ENCODE assay signal across 8 mouse cellular contexts in the genomic region with DNA sequence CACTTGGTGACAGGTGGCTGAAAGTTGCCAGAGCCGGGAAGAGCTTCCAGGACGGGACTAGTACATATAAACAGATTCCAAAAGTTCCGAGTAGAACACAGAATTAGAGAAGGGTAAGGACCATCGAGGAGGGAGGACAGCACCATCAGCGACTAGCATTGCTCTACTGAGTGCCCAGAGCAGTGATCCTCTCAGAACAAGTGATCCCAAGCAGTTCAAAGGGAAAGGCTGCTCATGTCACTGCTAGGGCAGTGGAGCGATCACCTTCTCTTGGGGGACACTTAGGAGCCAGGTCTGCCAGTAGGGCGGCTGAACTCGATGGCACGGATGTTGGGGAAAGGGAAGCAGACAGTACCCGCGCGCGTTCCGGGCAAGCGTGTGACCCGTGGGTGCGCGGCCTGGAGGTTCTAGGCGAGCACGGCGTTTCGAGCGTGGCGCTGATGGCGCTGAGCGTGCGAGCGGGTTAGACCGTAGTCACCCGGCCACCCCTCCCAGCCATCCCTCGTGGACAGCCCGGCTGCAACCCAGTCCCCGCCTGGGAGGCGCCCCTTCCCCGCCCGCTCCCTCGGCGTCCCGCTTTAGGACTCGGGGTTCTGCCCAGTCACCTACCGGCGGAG. TPM values are rescaled to one million over a fixed set of nuclear protein-coding genes. Genes with fewer than 3 reads are reported as not detected.
DNase-seq lines count a peak whose midpoint lies in the region; ATAC-seq and TF ChIP-seq lines count a peak whose summit lies in the region.

No protein-coding gene starts in this region.

- H3K79me2 ChIP-seq in CH12.LX (replicated peaks; ENCODE audit: control insufficient read depth, extremely low read depth, insufficient read depth, poor library complexity, severe bottlenecking) (peaks cover 40% of the 10 kb centered on the region), macrophage (ENCODE audit: inconsistent target) (peaks cover 48% of the 10 kb centered on the region)

- H3K4me3 ChIP-seq in gastrocnemius, adult 2 months: peak overlapping the region; percentile 78
- peak overlapping the region; percentile 63 to 88 (median 81) for H3K4me3 ChIP-seq in CH12.LX (replicated peaks in 1 of 3; ENCODE audit: low read depth in 2 of 3, low read length in 2 of 3, poor library complexity in 1 of 3)
- H3K4me3 ChIP-seq in forebrain, embryonic 16.5 days (replicated peaks; ENCODE audit: low read length): peak overlapping the region; percentile 75
- peak overlapping the region; percentile 74 for H3K4me3 ChIP-seq in macrophage (ENCODE audit: inconsistent target)

- peak; percentile 63; the same call in 1 of the 2 replicates for ATAC-seq in forebrain, embryonic 16.5 days

- peak overlapping the region; percentile 76 for H3K4me2 ChIP-seq in CH12.LX (ENCODE audit: insufficient read depth, low read depth, poor library complexity, severe bottlenecking)
- peak overlapping the region; percentile 85 for H3K4me2 ChIP-seq in forebrain, embryonic 16.5 days (ENCODE audit: low read length)

- no peaks in the 10 kb centered on the region for H3K9me3 ChIP-seq in CH12.LX (replicated peaks; ENCODE audit: low read length)
- H3K9me3 ChIP-seq in forebrain, embryonic 16.5 days (ENCODE audit: control insufficient read depth, low read length): no peaks in the 10 kb centered on the region

- H3K27ac ChIP-seq in gastrocnemius, adult 2 months: peak overlapping the region; percentile 98
- H3K27ac ChIP-seq in CH12.LX (ENCODE audit: insufficient read depth, low read depth): peak overlapping the region; percentile 43
- peak overlapping the region; percentile 74 for H3K27ac ChIP-seq in forebrain, embryonic 16.5 days (ENCODE audit: low read length)
- H3K27ac ChIP-seq in macrophage: peak overlapping the region; percentile 70

- H3K27me3 ChIP-seq in CH12.LX (replicated peaks): no peaks in the 10 kb centered on the region
- no peaks in the 10 kb centered on the region for H3K27me3 ChIP-seq in forebrain, embryonic 16.5 days (replicated peaks; ENCODE audit: control insufficient read depth, insufficient read depth, low read length)

- TF ChIP-seq POLR2A in CH12.LX (IDR thresholded peaks at IDR 0.05; ENCODE audit: low read depth, low read length): no peak

- peak overlapping the region; percentile 65 for H3K9ac ChIP-seq in CH12.LX (ENCODE audit: insufficient read depth, low read depth)
- peak overlapping the region; percentile 75 for H3K9ac ChIP-seq in forebrain, embryonic 16.5 days (replicated peaks; ENCODE audit: low read depth, low read length)

- dilution Hi-C loops in CH12.LX (cut with MboI; ENCODE audit: extremely low pct_ligation_motif_present, extremely low pct_unique_long_range_greater_than_20kb, low sequenced_read_pairs): no loop called here

- H3K36me3 ChIP-seq in CH12.LX (replicated peaks in 1 of 2; ENCODE audit: control insufficient read depth in 1 of 2, insufficient read depth in 1 of 2, low read length in 1 of 2) (no peaks in the 10 kb centered on the region), macrophage (ENCODE audit: inconsistent target) (no peaks in the 10 kb centered on the region)
- H3K36me3 ChIP-seq in forebrain, embryonic 16.5 days (ENCODE audit: control insufficient read depth, insufficient read depth): no peaks in the 10 kb centered on the region

- WGBS in forebrain, embryonic 16.5 days: under 1% methylated on average over 42 of the region's 42 CpGs
- under 1% methylated on average over 38 of the region's 42 CpGs for WGBS in macrophage (ENCODE audit: missing documents)

- TF ChIP-seq CTCF in gastrocnemius, adult 2 months (IDR thresholded peaks at IDR 0.05): no peak; the same call in 1 of the 2 replicates
- no peak for TF ChIP-seq CTCF in CH12.LX (conservative IDR thresholded peaks at IDR 0.05 in 1 of 2, IDR thresholded peaks at IDR 0.05 in 1 of 2; ENCODE audit: low read depth in 2 of 2, low read length in 2 of 2)

- no peak for DNase-seq in gastrocnemius, adult 2 months
- no peak for DNase-seq in gastrocnemius, adult 8-10 months (ENCODE audit: low spot score in 2 of 2)
- peak; percentile 41 for DNase-seq in CH12.LX (ENCODE audit: extremely low read depth)
- DNase-seq in cerebellum, adult 11 months: no peak
- DNase-seq in retina, postnatal 1 day: no peak
- DNase-seq in urinary bladder, postnatal 36 days (ENCODE audit: low spot score in 2 of 2): no peak

- intact Hi-C loops in gastrocnemius, adult 2 months (cut with DNase I): loop anchor here (5.0 kb wide), 1 partner anchor 35 kb away; no protein-coding TSS in a partner anchor

- no peak for TF ChIP-seq RAD21 in CH12.LX (IDR thresholded peaks at IDR 0.05; ENCODE audit: low read depth, low read length)

- in situ Hi-C loops in CH12.LX (cut with MboI; ENCODE audit: low pct_ligation_motif_present, low pct_unique_long_range_greater_than_20kb, low sequenced_read_pairs): no loop called here

- peaks cover 17 to 60% of the 10 kb centered on the region in 2 experiments for H3K4me1 ChIP-seq in CH12.LX (ENCODE audit: control insufficient read depth in 1 of 2, insufficient read depth in 2 of 2)
- H3K4me1 ChIP-seq in forebrain, embryonic 16.5 days (replicated peaks; ENCODE audit: control insufficient read depth, insufficient read depth, low read length): peaks cover 45% of the 10 kb centered on the region

- TF ChIP-seq EP300 in CH12.LX (IDR thresholded peaks at IDR 0.05; ENCODE audit: low read length): no peak

TF ChIP-seq in CH12.LX, 34 proteins besides CTCF, POLR2A, EP300 and RAD21 (continues in another document):
- TF ChIP-seq BHLHE40 (IDR thresholded peaks at IDR 0.05; ENCODE audit: low read depth, low read length) (0 out of 2 replicates have a peak, but pooled peaks have one; percentile 2), PAX5 (IDR thresholded peaks at IDR 0.05; ENCODE audit: low read length) (no peak), GABPA (IDR thresholded peaks at IDR 0.05; ENCODE audit: insufficient replicate concordance, low read depth, low read length) (no peak), ZMIZ1 (IDR thresholded peaks at IDR 0.05; ENCODE audit: low read depth, low read length) (no peak), USF2 (conservative IDR thresholded peaks at IDR 0.05; ENCODE audit: low read depth, low read length) (no peak), USF1 (IDR thresholded peaks at IDR 0.05; ENCODE audit: low read depth, low read length) (no peak), E2F4 (IDR thresholded peaks at IDR 0.05; ENCODE audit: insufficient replicate concordance, low read depth, low read length) (no peak), HCFC1 (IDR thresholded peaks at IDR 0.05; ENCODE audit: low read depth, low read length) (no peak), JUN (IDR thresholded peaks at IDR 0.05; ENCODE audit: insufficient read depth, low read depth, low read length) (no peak), SMC3 (IDR thresholded peaks at IDR 0.05; ENCODE audit: low read depth, low read length) (no peak), MAZ (IDR thresholded peaks at IDR 0.05; ENCODE audit: low read depth, low read length) (no peak), ZKSCAN1 (IDR thresholded peaks at IDR 0.05; ENCODE audit: borderline replicate concordance, low read depth, low read length) (no peak), ZNF384 (IDR thresholded peaks at IDR 0.05; ENCODE audit: low read depth, low read length) (0 out of 2 replicates have a peak, but pooled peaks have one; percentile 16), IRF4 (IDR thresholded peaks at IDR 0.05; ENCODE audit: low read depth, low read length) (no peak), CHD2 (IDR thresholded peaks at IDR 0.05; ENCODE audit: low read length) (no peak), ELF1 (IDR thresholded peaks at IDR 0.05; ENCODE audit: low read depth, low read length) (no peak), KAT2A (IDR thresholded peaks at IDR 0.05; ENCODE audit: insufficient replicate concordance, low read length) (no peak), TCF12 (IDR thresholded peaks at IDR 0.05; ENCODE audit: low read depth, low read length) (0 out of 2 replicates have a peak, but pooled peaks have one; percentile 35), TBP (conservative IDR thresholded peaks at IDR 0.05; ENCODE audit: low read depth, low read length) (no peak), SIN3A (IDR thresholded peaks at IDR 0.05; ENCODE audit: low read length) (peak; percentile 56; the same call in 1 of the 2 replicates), ZC3H11A (IDR thresholded peaks at IDR 0.05; ENCODE audit: low read depth, low read length) (no peak)

RNA-seq across cellular contexts. Expression of gene Map3k14, which starts 0.4 kb away (rescaled TPM):
- 1 to 10 TPM; 4.1 to 4.2 TPM for total RNA-seq in gastrocnemius, adult 2 months (2021)
- total RNA-seq in gastrocnemius, adult 8-10 months (2022): 1 to 10 TPM; 3.0 to 4.9 (median 4.2) TPM
- total RNA-seq in CH12.LX (2012; rRNA removed) (9.9 TPM in 2 replicates), CH12.LX (2014; rRNA removed) (4.2 and 4.5 TPM in 2 replicates)
- polyA plus RNA-seq in CH12.LX (2012; ENCODE audit: insufficient read length, low read depth) (9.0 and 11.2 TPM in 2 replicates), macrophage (2018) (9.0 to 14.1 TPM (median 9.9 TPM) in 3 replicates)
- 2.8 and 4.8 TPM in 2 replicates for polyA plus RNA-seq in forebrain, embryonic 16.5 days (2015; fragmentation: Nextera tagmentation; extraction: Ambion mirVana)
- 100 to 1,000 TPM in 5 of 26 experiments, 10 to 100 TPM in 21; 16.7 to 137 (median 78.1) TPM for total RNA-seq in macrophage (2018; cell fraction: chromatin; rRNA removed)
- total RNA-seq in macrophage (2018; cell fraction: cytosol; rRNA removed): 10 to 100 TPM in 23 of 26 experiments, 1 to 10 TPM in 3; 7.8 to 23.6 (median 14.8) TPM
- 10 to 100 TPM in 25 of 26 experiments, 1 to 10 TPM in 1; 9.3 to 75.6 (median 42.6) TPM for total RNA-seq in macrophage (2018; cell fraction: nucleus; rRNA removed)

RNA-seq across cellular contexts. Expression of gene Spata32, which starts 48.6 kb away (rescaled TPM):
- not detected for total RNA-seq in gastrocnemius, adult 2 months (2021)
- total RNA-seq in gastrocnemius, adult 8-10 months (2022): not detected
- total RNA-seq in CH12.LX (2012; rRNA removed) (not detected in 2 replicates), CH12.LX (2014; rRNA removed) (not detected in 2 replicates)
- polyA plus RNA-seq in CH12.LX (2012; ENCODE audit: insufficient read length, low read depth) (not detected in 2 replicates), macrophage (2018) (not detected in 3 replicates)
- 0.22 TPM in 1 of 2 replicates, not detected in the other for polyA plus RNA-seq in forebrain, embryonic 16.5 days (2015; fragmentation: Nextera tagmentation; extraction: Ambion mirVana)
- not detected for total RNA-seq in macrophage (2018; cell fraction: chromatin; rRNA removed)
- not detected for total RNA-seq in macrophage (2018; cell fraction: cytosol; rRNA removed)
- not detected for total RNA-seq in macrophage (2018; cell fraction: nucleus; rRNA removed)

RNA-seq across cellular contexts. Expression of gene 1700023F06Rik, which starts 58.5 kb away (rescaled TPM):
- not detected for total RNA-seq in gastrocnemius, adult 2 months (2021)
- total RNA-seq in gastrocnemius, adult 8-10 months (2022): not detected
- total RNA-seq in CH12.LX (2012; rRNA removed) (not detected in 2 replicates), CH12.LX (2014; rRNA removed) (not detected in 2 replicates)
- polyA plus RNA-seq in CH12.LX (2012; ENCODE audit: insufficient read length, low read depth) (not detected in 2 replicates), macrophage (2018) (not detected in 3 replicates)
- 0.73 and 1.5 TPM in 2 replicates for polyA plus RNA-seq in forebrain, embryonic 16.5 days (2015; fragmentation: Nextera tagmentation; extraction: Ambion mirVana)
- not detected for total RNA-seq in macrophage (2018; cell fraction: chromatin; rRNA removed)
- not detected for total RNA-seq in macrophage (2018; cell fraction: cytosol; rRNA removed)
- total RNA-seq in macrophage (2018; cell fraction: nucleus; rRNA removed): not detected

Comparison
In these comparisons a context has a peak if more than half of its experiments do, and no peak if none do; other contexts are left out.
1. H3K27ac ChIP-seq: peak in every context shown above with its lines; median percentile 98 in gastrocnemius, adult 2 months; 74 in forebrain, embryonic 16.5 days; 70 in macrophage; 43 in CH12.LX.